Mouse (Mus musculus): Measurements from ENCODE around the gene Olfr435. TPM values are rescaled to one million over a fixed set of nuclear protein-coding genes. Genes with fewer than 3 reads are reported as not detected.

The Olfr435 gene
- polyA plus RNA-seq (2015; fragmentation: Nextera tagmentation; extraction: Ambion mirVana): not detected in 2 replicates

DNA sequence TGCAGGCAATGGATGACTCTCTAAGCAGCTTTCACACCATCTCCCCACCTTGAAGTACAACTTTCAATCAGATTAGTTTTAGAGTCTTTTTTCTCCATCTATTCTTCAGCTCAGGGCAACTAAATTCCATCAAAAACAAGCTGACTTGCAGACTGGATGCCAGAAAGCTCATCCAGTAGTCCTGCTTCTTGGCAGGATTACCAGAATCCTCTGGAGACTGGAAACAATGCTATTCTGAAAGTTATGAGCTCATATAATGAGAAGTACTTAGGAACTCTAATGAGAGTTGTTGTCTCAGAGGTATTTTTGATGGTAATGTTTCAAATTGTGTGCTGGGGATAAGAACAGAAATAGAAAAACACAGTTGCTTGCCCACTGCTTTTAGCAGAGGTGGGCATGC lies at the start of gene Olfr435:
Gene Olfr435, plus strand, starts transcription at position 366 of the 400 bp plus-strand sequence.
- no peak for ATAC-seq (ENCODE audit: low read depth)
- Histone ChIP-seq H3K4me3 (ENCODE audit: low read depth, low read length) (no peak within 1 kb of the TSS), H3K4me2 (ENCODE audit: low read depth, low read length) (no peak within 1 kb of the TSS), H3K27me3 (ENCODE audit: control insufficient read depth, insufficient read depth, low read depth, low read length) (no peaks in the 10 kb centered on the region), H3K36me3 (ENCODE audit: control insufficient read depth, insufficient read depth) (no peaks in the 10 kb centered on the region), H3K27ac (ENCODE audit: low read length) (no peak within 1 kb of the TSS), H3K9me3 (replicated peaks; ENCODE audit: control insufficient read depth, low read length) (no peaks in the 10 kb centered on the region), H3K4me1 (ENCODE audit: control insufficient read depth, low read depth, low read length) (no peaks in the 10 kb centered on the region), H3K9ac (ENCODE audit: low read depth, low read length) (no peak within 1 kb of the TSS)

DNA sequence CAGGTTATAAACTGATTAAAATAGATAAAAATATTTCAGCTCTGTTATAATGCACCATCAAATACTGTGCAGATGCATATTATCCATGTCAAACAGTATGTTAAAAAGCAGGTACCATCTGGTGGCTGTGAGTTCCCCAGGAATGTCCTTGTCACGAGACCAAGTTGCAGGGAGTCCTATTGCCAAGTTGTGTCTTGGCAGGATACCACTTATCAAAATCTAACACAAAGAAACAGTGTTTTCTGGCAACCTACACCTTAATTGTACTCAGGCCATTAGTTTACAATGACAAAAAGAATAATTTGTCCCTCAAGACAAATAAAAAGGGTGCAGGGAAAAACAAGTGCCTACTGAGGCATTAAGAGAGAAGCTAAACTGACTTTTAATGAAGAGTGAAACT lies 37.4 kb upstream of the Olfr435 start:
- no peak for ATAC-seq (ENCODE audit: low read depth)
- Histone ChIP-seq H3K27me3 (ENCODE audit: control insufficient read depth, insufficient read depth, low read depth, low read length) (no peaks in the 10 kb centered on the region), H3K4me3 (ENCODE audit: low read depth, low read length) (no peak overlapping the region), H3K4me1 (ENCODE audit: control insufficient read depth, low read depth, low read length) (no peaks in the 10 kb centered on the region), H3K9me3 (replicated peaks; ENCODE audit: control insufficient read depth, low read length) (no peaks in the 10 kb centered on the region), H3K27ac (ENCODE audit: low read length) (no peak overlapping the region), H3K9ac (ENCODE audit: low read depth, low read length) (no peak overlapping the region), H3K4me2 (ENCODE audit: low read depth, low read length) (no peak overlapping the region), H3K36me3 (ENCODE audit: control insufficient read depth, insufficient read depth) (no peaks in the 10 kb centered on the region)
- WGBS (ENCODE audit: insufficient replicate concordance): 37% methylated on average over 1 of the region's 1 CpGs

DNA sequence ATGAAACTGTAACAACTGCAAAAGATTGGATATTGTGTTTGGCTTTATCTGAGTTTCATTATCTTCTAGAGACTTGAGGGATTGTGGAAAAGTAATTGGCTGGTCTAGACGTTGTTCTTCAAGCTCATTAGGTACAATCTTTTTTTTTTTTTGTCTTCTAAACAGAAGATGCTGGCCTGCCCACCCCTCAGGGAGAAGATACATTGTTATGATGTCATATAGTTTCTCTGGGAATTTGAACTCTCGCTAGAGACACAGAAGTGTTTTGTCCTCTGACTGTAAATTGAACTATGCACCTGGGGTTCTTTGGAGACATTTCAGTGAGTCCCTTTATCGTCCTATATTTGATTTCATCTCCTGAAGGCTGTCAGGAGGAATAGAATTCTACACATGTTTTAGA lies 34.0 kb upstream of the Olfr435 start, which contains the start of gene Olfr437:
Gene Olfr437, plus strand, starts transcription at position 301 of the 400 bp plus-strand sequence.
- WGBS (ENCODE audit: insufficient replicate concordance): 43% methylated on average over 3 of the region's 3 CpGs
- H3K27me3 ChIP-seq (ENCODE audit: control insufficient read depth, insufficient read depth, low read depth, low read length): no peaks in the 10 kb centered on the region
- no peaks in the 10 kb centered on the region for H3K4me1 ChIP-seq (ENCODE audit: control insufficient read depth, low read depth, low read length)

DNA sequence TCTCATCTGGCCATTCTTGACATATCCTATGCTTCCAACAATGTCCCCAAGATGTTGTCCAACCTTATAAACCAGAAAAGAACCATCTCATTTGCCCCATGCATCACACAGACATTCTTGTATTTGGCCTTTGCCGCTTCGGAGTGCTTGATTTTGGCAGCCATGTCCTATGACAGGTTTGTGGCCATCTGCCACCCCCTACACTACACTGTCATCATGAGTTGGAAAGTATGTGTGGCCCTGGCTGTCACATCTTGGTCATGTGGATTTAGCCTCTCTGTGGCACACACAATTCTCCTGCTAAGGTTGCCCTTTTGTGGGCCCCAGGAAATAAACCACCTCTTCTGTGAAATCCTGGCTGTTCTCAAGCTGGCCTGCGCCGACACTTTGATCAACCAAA lies 29.7 kb upstream of the Olfr435 start:
- WGBS (ENCODE audit: insufficient replicate concordance): 80% methylated on average over 4 of the region's 4 CpGs
- H3K9me3 ChIP-seq (replicated peaks; ENCODE audit: control insufficient read depth, low read length): no peaks in the 10 kb centered on the region
- H3K36me3 ChIP-seq (ENCODE audit: control insufficient read depth, insufficient read depth): no peaks in the 10 kb centered on the region

More for the DNA sequence above, 34.0 kb upstream of the Olfr435 start, which contains the start of gene Olfr437:
- H3K9me3 ChIP-seq (replicated peaks; ENCODE audit: control insufficient read depth, low read length): no peaks in the 10 kb centered on the region
- no peak within 1 kb of the TSS for H3K9ac ChIP-seq (ENCODE audit: low read depth, low read length)
- H3K36me3 ChIP-seq (ENCODE audit: control insufficient read depth, insufficient read depth): no peaks in the 10 kb centered on the region
- H3K4me2 ChIP-seq (ENCODE audit: low read depth, low read length): no peak within 1 kb of the TSS
- H3K4me3 ChIP-seq (ENCODE audit: low read depth, low read length): no peak within 1 kb of the TSS
- no peak within 1 kb of the TSS for H3K27ac ChIP-seq (ENCODE audit: low read length)
- ATAC-seq (ENCODE audit: low read depth): no peak

DNA sequence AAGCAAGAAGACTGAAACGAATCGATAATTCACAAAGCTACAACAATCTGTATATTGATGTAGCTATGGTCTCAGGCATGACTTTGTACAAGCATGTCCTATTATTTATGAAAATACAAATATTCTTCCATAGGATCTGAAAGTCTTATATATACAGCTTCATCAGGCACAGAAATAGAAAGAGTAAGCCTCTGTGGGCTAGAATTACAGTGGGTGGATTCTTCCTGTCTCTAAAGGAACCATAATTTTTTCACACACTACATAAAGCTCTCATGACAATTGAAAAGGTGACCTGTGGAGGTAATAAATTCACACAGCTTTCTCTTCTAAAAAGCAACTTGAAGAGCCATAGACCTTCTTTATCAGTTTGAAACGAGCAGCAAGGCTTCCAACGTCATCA lies 25.1 kb upstream of the Olfr435 start, which contains the start of gene Olfr13:
Gene Olfr13, plus strand, starts transcription at position 301 of the 400 bp plus-strand sequence.
- 54% methylated on average over 4 of the region's 4 CpGs for WGBS (ENCODE audit: insufficient replicate concordance)
- no peak within 1 kb of the TSS for H3K27ac ChIP-seq (ENCODE audit: low read length)

More for the DNA sequence above, 29.7 kb upstream of the Olfr435 start:
- Histone ChIP-seq H3K4me1 (ENCODE audit: control insufficient read depth, low read depth, low read length) (no peaks in the 10 kb centered on the region), H3K9ac (ENCODE audit: low read depth, low read length) (no peak overlapping the region), H3K4me2 (ENCODE audit: low read depth, low read length) (no peak overlapping the region), H3K27ac (ENCODE audit: low read length) (no peak overlapping the region), H3K4me3 (ENCODE audit: low read depth, low read length) (no peak overlapping the region), H3K27me3 (ENCODE audit: control insufficient read depth, insufficient read depth, low read depth, low read length) (no peaks in the 10 kb centered on the region)
- ATAC-seq (ENCODE audit: low read depth): no peak

DNA sequence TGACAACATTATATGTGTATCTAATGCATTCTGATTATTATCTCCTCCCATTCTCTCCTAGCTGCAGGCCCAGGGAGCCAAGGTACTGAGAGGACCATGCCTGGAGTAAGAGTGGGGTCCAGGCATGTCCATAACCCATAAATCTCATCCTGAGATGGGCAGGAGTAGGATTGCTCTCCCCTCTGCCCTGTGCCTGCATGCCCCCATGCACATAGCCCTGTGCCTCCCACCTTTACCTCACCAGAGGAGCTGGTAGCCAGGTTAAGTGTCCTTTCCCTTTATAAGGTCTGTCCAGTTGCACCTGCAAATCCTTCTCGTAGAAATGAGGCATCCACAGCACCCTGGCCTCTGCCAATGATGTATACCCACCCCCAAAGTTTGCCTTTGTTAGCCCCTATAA lies 18.8 kb upstream of the Olfr435 start:
- H3K9me3 ChIP-seq (replicated peaks; ENCODE audit: control insufficient read depth, low read length): no peaks in the 10 kb centered on the region
- H3K36me3 ChIP-seq (ENCODE audit: control insufficient read depth, insufficient read depth): no peaks in the 10 kb centered on the region
- 36% methylated on average over 1 of the region's 1 CpGs for WGBS (ENCODE audit: insufficient replicate concordance)
- H3K4me1 ChIP-seq (ENCODE audit: control insufficient read depth, low read depth, low read length): no peaks in the 10 kb centered on the region
- no peak overlapping the region for H3K9ac ChIP-seq (ENCODE audit: low read depth, low read length)
- ATAC-seq (ENCODE audit: low read depth): no peak
- H3K27ac ChIP-seq (ENCODE audit: low read length): no peak overlapping the region
- H3K27me3 ChIP-seq (ENCODE audit: control insufficient read depth, insufficient read depth, low read depth, low read length): no peaks in the 10 kb centered on the region
- no peak overlapping the region for H3K4me2 ChIP-seq (ENCODE audit: low read depth, low read length)
- H3K4me3 ChIP-seq (ENCODE audit: low read depth, low read length): no peak overlapping the region

More for the DNA sequence above, 25.1 kb upstream of the Olfr435 start, which contains the start of gene Olfr13:
- no peaks in the 10 kb centered on the region for H3K27me3 ChIP-seq (ENCODE audit: control insufficient read depth, insufficient read depth, low read depth, low read length)
- no peaks in the 10 kb centered on the region for H3K9me3 ChIP-seq (replicated peaks; ENCODE audit: control insufficient read depth, low read length)
- H3K36me3 ChIP-seq (ENCODE audit: control insufficient read depth, insufficient read depth): no peaks in the 10 kb centered on the region
- H3K4me2 ChIP-seq (ENCODE audit: low read depth, low read length): no peak within 1 kb of the TSS
- H3K4me1 ChIP-seq (ENCODE audit: control insufficient read depth, low read depth, low read length): no peaks in the 10 kb centered on the region
- ATAC-seq (ENCODE audit: low read depth): no peak
- H3K9ac ChIP-seq (ENCODE audit: low read depth, low read length): no peak within 1 kb of the TSS
- H3K4me3 ChIP-seq (ENCODE audit: low read depth, low read length): no peak within 1 kb of the TSS

DNA sequence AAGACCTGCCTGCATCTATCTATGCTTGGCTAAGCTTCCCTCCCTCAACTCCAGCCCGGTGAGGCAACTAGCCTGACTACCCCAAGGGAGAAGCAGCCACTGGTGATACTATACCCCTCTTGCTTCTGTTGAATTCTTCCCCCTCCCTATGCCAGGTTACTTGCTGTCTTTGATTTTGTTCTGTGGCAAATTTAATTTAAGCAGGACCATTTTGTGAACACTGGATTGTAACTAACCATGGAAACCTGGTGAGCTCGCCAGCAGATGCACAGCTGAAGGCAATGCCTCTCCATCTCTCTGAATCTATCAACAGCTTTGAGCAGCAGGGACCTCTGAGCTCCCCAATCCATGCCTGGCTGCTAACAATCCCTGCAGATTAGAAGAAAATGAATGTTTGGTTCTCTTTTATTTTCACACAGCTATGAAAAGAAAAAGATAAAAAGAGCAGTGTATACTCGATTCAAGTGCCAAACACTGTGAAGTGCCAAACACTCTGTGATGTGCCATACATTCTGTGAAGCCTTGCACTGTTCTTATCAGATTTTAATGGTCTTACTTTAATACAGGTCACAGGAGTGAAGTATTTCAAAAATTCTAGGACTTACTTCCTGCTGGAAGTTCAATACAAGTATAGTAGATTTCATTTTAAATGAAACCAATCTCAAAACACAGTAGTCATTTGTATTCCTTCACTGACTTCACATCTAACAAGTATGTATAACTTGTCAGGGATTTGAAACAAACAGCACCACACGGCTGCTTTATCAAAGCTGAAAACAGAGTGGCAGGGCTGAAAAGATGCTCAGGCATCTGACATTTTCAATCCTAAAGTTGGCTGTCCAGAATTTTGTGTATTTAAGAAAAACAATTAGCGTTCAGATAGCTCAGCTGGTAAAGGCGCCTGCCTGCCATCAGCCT lies 18.1 kb upstream of the Olfr435 start:
- no peaks in the 10 kb centered on the region for H3K36me3 ChIP-seq (ENCODE audit: control insufficient read depth, insufficient read depth)
- H3K4me3 ChIP-seq (ENCODE audit: low read depth, low read length): no peak overlapping the region
- WGBS (ENCODE audit: insufficient replicate concordance): 47% methylated on average over 6 of the region's 6 CpGs
- no peak for ATAC-seq (ENCODE audit: low read depth)
- no peaks in the 10 kb centered on the region for H3K27me3 ChIP-seq (ENCODE audit: control insufficient read depth, insufficient read depth, low read depth, low read length)
- no peaks in the 10 kb centered on the region for H3K9me3 ChIP-seq (replicated peaks; ENCODE audit: control insufficient read depth, low read length)
- no peak overlapping the region for H3K4me2 ChIP-seq (ENCODE audit: low read depth, low read length)
- H3K27ac ChIP-seq (ENCODE audit: low read length): no peak overlapping the region
- H3K4me1 ChIP-seq (ENCODE audit: control insufficient read depth, low read depth, low read length): no peaks in the 10 kb centered on the region
- no peak overlapping the region for H3K9ac ChIP-seq (ENCODE audit: low read depth, low read length)

DNA sequence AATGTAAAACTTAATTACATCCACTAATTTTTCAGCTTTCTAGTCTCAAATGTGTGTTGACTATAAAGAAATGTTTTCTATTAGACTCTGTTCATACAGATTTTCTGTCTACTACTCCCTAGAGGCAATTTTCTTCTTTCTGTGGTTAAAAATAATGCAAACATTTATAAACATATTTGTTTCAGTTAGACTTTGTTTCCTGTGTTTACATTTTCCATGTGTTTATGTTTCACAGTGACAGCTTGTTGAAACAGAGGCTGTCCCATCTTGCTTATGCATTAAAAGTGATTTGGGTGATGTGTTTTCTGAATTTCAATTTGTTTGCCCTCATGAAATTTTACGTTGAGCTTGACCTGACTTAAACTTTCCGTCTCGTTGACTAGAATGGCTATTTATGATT lies 6.0 kb upstream of the Olfr435 start:
- no peak for ATAC-seq (ENCODE audit: low read depth)
- Histone ChIP-seq H3K27ac (ENCODE audit: low read length) (no peak overlapping the region), H3K4me1 (ENCODE audit: control insufficient read depth, low read depth, low read length) (no peaks in the 10 kb centered on the region), H3K9me3 (replicated peaks; ENCODE audit: control insufficient read depth, low read length) (no peaks in the 10 kb centered on the region), H3K36me3 (ENCODE audit: control insufficient read depth, insufficient read depth) (no peaks in the 10 kb centered on the region), H3K27me3 (ENCODE audit: control insufficient read depth, insufficient read depth, low read depth, low read length) (no peaks in the 10 kb centered on the region), H3K4me2 (ENCODE audit: low read depth, low read length) (no peak overlapping the region), H3K9ac (ENCODE audit: low read depth, low read length) (no peak overlapping the region), H3K4me3 (ENCODE audit: low read depth, low read length) (no peak overlapping the region)
- WGBS (ENCODE audit: insufficient replicate concordance): 52% methylated on average over 3 of the region's 3 CpGs

DNA sequence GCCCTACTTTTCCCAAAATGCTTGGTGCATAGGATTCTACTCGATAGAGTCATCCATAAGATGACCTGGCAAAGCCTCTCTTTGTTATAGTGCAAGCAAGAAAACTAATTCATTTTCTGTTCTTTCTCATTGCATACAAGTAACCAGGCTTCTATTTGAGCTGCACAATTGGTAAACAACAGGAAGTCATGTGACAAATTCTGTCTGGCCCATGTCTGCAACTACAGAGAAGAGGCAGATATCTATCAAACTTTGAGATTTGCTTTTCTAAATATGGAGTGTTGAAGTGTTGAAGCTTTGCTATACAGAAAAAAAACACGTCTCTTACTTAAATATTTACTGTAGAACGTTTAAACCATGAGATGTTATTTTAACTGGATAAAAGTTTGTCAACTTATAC lies 1.1 kb downstream of the Olfr435 start:
- Histone ChIP-seq H3K4me3 (ENCODE audit: low read depth, low read length) (no peak overlapping the region), H3K27ac (ENCODE audit: low read length) (no peak overlapping the region), H3K4me1 (ENCODE audit: control insufficient read depth, low read depth, low read length) (no peaks in the 10 kb centered on the region), H3K9ac (ENCODE audit: low read depth, low read length) (no peak overlapping the region), H3K27me3 (ENCODE audit: control insufficient read depth, insufficient read depth, low read depth, low read length) (no peaks in the 10 kb centered on the region), H3K9me3 (replicated peaks; ENCODE audit: control insufficient read depth, low read length) (no peaks in the 10 kb centered on the region), H3K36me3 (ENCODE audit: control insufficient read depth, insufficient read depth) (no peaks in the 10 kb centered on the region), H3K4me2 (ENCODE audit: low read depth, low read length) (no peak overlapping the region)
- WGBS (ENCODE audit: insufficient replicate concordance): 40% methylated on average over 3 of the region's 3 CpGs
- ATAC-seq (ENCODE audit: low read depth): no peak

Measured in liver, embryonic 16.5 days (tissue).